Mouse (Mus musculus) liver, adult 2 months (tissue): Measurements from ENCODE around the gene Twistnb. TPM values are rescaled to one million over a fixed set of nuclear protein-coding genes. Genes with fewer than 3 reads are reported as not detected.

Experiments used
- DNase-seq: peaks from one replicate; pipeline ENCODE4 v3.0.0-alpha.2; 2011; ENCODE audit warnings: low read depth, low spot score; ENCODE audit errors: extremely low read depth
- H3K27ac ChIP-seq: fragments of 200-500 bp; replicated peaks from 2 replicates; pipeline ENCODE4 v1.5.1; 2012; ENCODE audit warnings: low read depth, mild to moderate bottlenecking, control low read depth, inconsistent platforms, low read length; ENCODE audit not compliant: insufficient read depth
- H3K27me3 ChIP-seq: fragments of 200-500 bp; 2 replicates; pipeline ENCODE4 v1.6.1; 2012; ENCODE audit warnings: mild to moderate bottlenecking, moderate library complexity, low read length, inconsistent platforms; ENCODE audit not compliant: control insufficient read depth, insufficient read depth
- H3K36me3 ChIP-seq: fragments of 200-500 bp; 2 replicates; pipeline ENCODE4 v1.6.1; 2012; ENCODE audit warnings: low read length, inconsistent platforms; ENCODE audit not compliant: control insufficient read depth, insufficient read depth
- H3K4me1 ChIP-seq: fragments of 200-500 bp; 2 replicates; pipeline ENCODE4 v1.6.1; 2011; ENCODE audit warnings: low read length; ENCODE audit not compliant: control insufficient read depth, insufficient read depth
- H3K4me3 ChIP-seq: fragments of 200-500 bp; 2 replicates; pipeline ENCODE4 v1.5.1; 2011; ENCODE audit warnings: low read depth, mild to moderate bottlenecking, control low read depth, low read length, moderate library complexity; ENCODE audit not compliant: insufficient read depth
- H3K79me2 ChIP-seq: fragments of 200-500 bp; 2 replicates; pipeline ENCODE4 v1.6.1; 2012; ENCODE audit warnings: inconsistent platforms, mild to moderate bottlenecking, low read length, moderate library complexity; ENCODE audit not compliant: control insufficient read depth, insufficient read depth
- H3K9ac ChIP-seq: fragments of 200-500 bp; 2 replicates; pipeline ENCODE4 v1.6.1; 2012; ENCODE audit warnings: low read depth, mild to moderate bottlenecking, control low read depth, inconsistent platforms, low read length
- CTCF ChIP-seq: fragments of 200-500 bp; IDR thresholded peaks from 2 replicates; pipeline ENCODE4 v1.5.1; 2011; ENCODE audit warnings: low read depth, low read length, control low read depth
- POLR2A ChIP-seq: fragments of 200-500 bp; IDR thresholded peaks from 2 replicates; pipeline ENCODE4 v1.6.1; 2011; ENCODE audit warnings: low read length, control low read depth; ENCODE audit not compliant: insufficient read depth; ENCODE audit errors: extremely low read depth
- whole genome bisulfite sequencing: fragments of 180-500 bp; shearing (Covaris S2); methylation state at CpG from one replicate; pipeline ENCODE4 v1.1.7; 2018; 5-methylcytosine and 5-hydroxymethylcytosine counted together
- polyA plus RNA-seq: library from polyadenylated mRNA; depleted of rRNA; stranded (reverse); fragments of >200 nt; gene quantifications from 2 replicates; pipeline ENCODE4 v1.2.3, GENCODE M21; 2012; rRNA removed
- total RNA-seq: library from RNA; depleted of rRNA; stranded (reverse); fragments of >200 nt; gene quantifications from 2 replicates; pipeline ENCODE4 v1.2.3, GENCODE M21; 2014; rRNA removed

The Twistnb gene
- total RNA-seq (8.3 and 11.7 TPM in 2 replicates), polyA plus RNA-seq (23.8 and 25.9 TPM in 2 replicates)

DNA sequence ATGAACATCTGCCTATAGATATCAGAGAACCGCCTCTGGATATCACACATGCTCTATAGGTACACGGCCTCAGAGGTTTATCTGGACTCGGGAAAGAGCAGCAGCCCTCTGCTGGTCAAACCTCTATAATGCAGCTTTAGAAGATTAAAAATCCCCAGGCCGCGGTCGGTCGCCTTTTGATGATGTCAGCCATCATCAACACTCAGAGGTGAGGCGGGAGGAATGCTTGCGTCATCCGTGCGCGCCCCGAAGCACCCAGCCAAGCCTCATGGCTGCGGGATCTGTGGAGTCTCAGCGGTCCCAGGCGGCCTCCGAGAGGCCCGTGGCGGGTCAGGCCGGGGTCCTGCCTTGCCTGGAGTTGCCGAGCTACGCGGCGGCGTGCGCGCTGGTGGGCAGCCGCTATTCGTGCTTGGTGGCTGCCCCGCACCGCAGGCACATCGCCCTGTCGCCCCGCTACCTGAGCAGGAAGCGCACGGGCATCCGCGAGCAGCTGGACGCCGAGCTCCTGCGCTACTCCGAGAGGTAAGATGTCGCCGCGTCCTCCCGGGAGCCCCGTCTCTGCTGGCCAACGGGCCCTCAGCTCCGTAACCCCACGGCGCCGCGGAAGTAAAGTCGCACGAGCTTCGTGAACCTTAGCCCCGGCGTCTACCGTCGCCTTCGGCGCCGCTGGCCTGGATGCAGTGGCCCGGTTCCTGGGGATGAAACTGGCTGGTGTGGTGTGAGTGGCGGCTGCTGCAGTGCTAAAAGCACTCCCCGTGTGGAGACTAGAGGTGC lies at the start of gene Twistnb:
Gene Twistnb (plus strand): TSS at position 249 of the 774 bp plus-strand sequence.
- WGBS: under 1% methylated on average over 66 of the region's 66 CpGs
- Histone ChIP-seq H3K36me3 (peaks cover 7% of the 10 kb centered on the region; the same call in 1 of the 2 replicates), H3K27me3 (no peaks in the 10 kb centered on the region), H3K4me1 (peaks cover 13% of the 10 kb centered on the region), H3K79me2 (peaks cover 8% of the 10 kb centered on the region; the same call in 1 of the 2 replicates), H3K27ac (peak within 1 kb of the TSS; percentile 65), H3K4me3 (peak within 1 kb of the TSS; percentile 69), H3K9ac (peak within 1 kb of the TSS; percentile 80)
- peak; percentile 83 for DNase-seq
- peak; percentile 56; the same call in 1 of the 2 replicates for TF ChIP-seq POLR2A
- peak; percentile 52 for TF ChIP-seq CTCF

DNA sequence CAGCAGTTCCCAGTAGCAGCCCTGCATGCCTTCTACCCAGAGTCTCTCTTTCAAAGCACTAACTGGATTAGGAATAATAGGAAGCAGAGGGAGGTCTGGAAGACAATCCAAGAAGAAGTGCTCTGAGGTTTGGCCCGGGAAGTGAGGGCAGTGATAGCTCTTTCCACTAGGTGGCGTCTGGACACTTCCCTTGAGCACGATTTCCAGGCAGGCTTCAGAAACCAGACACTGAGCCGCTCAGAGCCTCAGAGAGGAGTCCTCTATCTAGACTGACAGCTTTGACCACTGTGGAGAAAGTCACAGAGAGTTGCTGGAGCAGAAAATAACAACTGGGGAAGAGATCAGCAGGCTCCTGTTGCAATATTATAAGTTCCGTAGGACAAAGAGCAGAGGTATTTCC lies 40.6 kb upstream of the Twistnb start:
- no peak overlapping the region for H3K27ac ChIP-seq
- no peak for TF ChIP-seq POLR2A
- TF ChIP-seq CTCF: peak; percentile 91
- H3K4me3 ChIP-seq: no peak overlapping the region
- 14% methylated on average over 5 of the region's 5 CpGs for WGBS
- no peaks in the 10 kb centered on the region for H3K79me2 ChIP-seq
- peak; percentile 47 for DNase-seq
- no peak overlapping the region for H3K9ac ChIP-seq
- H3K36me3 ChIP-seq: no peaks in the 10 kb centered on the region
- no peaks in the 10 kb centered on the region for H3K27me3 ChIP-seq
- H3K4me1 ChIP-seq: no peaks in the 10 kb centered on the region

DNA sequence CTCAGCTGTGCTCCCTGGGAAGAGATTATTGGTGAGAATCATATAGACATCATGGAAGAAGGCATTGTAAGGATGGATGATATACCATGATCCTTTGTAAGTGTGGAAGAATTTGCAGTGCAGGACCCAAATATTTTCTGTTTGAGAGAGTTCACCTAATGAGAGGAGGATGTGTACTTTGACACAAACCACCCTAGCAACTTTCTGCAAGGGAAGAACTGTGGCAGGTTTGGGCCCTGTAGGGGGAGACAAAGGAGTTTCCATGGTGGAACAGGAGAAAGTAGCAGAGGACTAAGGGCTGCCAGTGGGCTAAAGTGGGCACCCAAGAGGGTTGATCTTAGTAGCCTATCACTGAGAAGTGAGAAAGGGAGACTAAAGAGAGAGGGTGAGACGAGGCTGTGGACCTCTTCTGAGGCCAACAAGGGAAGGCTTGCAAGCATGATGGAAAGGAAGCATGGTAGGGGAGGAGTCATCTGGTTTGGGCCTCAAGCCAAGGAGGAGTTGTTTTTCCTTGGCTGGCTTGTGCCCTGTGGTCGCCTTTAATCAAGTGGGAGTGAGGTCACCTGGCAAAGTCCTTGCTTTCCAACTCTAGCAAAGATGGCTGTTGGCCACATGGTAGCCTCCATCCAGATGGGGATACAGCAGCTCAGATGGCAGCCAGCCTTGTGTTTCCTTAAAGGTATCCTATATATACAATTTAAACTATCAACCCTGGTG lies 38.4 kb upstream of the Twistnb start:
- H3K9ac ChIP-seq: no peak overlapping the region
- H3K79me2 ChIP-seq: no peaks in the 10 kb centered on the region
- H3K36me3 ChIP-seq: no peaks in the 10 kb centered on the region
- H3K4me3 ChIP-seq: no peak overlapping the region
- H3K27ac ChIP-seq: no peak overlapping the region
- DNase-seq: no peak
- no peaks in the 10 kb centered on the region for H3K4me1 ChIP-seq
- 41% methylated on average over 2 of the region's 2 CpGs for WGBS
- H3K27me3 ChIP-seq: 0 out of 2 replicates have a peak, but pooled peaks cover 2% of the 10 kb centered on the region
- no peak for TF ChIP-seq CTCF
- TF ChIP-seq POLR2A: no peak

DNA sequence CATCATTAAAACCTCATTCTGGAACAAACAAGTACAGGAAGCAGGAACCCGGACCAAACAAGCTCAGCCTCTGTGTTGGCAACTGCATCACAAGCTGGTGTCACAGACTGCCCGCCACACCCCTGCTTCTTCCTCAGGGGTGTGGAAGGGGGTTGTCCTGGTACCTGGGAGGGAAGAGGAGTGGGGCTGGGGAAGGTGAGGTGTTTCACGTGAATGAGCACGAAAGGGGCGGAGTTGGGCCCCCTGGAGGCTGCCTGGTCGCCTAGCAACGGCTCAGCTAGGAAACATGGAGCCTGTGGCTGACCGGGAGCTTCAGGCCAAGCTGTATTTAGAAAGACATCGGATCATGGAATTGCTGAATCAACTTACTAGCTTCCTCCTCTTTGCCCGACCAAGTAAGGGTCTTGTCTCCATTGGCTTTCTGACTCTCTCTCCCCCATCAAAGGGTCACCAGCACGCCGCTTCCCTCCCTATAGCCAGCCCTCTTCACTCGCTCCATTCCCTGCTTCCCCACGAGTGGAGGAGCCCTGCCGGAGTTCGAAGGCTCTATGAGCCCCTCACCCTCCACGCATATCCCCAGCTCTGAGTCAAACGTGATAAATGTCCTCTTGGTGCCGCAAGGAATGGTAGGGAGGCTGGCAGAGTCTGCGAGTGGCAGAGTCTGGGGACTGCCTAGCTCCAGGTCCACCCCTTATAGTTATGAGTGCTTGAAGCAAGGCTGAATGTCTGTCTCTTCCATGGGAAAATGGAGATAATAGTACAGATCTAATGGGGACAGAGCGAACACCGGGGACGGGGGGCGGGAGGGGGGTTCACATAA lies 34.4 kb upstream of the Twistnb start, which contains the start of gene Efcab10:
Gene Efcab10 (plus strand): TSS at position 51 of the 820 bp plus-strand sequence.
- no peak within 1 kb of the TSS for H3K9ac ChIP-seq

DNA sequence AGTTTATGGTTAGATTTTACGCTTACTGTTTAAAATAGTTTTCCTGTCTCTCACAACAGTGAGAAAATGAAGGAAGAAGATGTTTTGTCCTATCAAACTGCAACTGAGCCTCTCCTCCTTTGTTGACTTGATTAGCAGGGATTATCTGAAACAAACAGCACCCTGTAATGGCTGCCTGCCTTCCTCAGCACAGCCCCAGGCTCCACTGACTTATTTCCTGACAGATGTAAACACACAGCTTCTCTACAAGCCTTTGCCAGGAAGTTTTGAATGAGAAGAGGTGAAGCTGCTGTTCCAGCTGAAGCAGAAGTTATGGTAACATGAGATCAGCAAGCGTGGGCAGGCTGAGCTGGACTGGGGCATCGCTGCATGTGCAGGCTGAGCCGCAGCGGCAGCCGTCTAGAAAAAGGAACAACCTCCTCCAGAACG lies 26.2 kb upstream of the Twistnb start:
- Histone ChIP-seq H3K27me3 (no peaks in the 10 kb centered on the region; the same call in 1 of the 2 replicates), H3K36me3 (no peaks in the 10 kb centered on the region), H3K9ac (no peak overlapping the region), H3K4me1 (no peaks in the 10 kb centered on the region), H3K27ac (no peak overlapping the region), H3K4me3 (no peak overlapping the region), H3K79me2 (no peaks in the 10 kb centered on the region)
- TF ChIP-seq POLR2A: no peak
- no peak for TF ChIP-seq CTCF
- WGBS: 55% methylated on average over 7 of the region's 7 CpGs
- no peak for DNase-seq

More for the DNA sequence above, 34.4 kb upstream of the Twistnb start, which contains the start of gene Efcab10:
- no peak for DNase-seq
- 0 out of 2 replicates have a peak, but pooled peaks cover 2% of the 10 kb centered on the region for H3K27me3 ChIP-seq
- no peaks in the 10 kb centered on the region for H3K36me3 ChIP-seq
- WGBS: 25% methylated on average over 24 of the region's 24 CpGs
- TF ChIP-seq POLR2A: no peak
- no peak for TF ChIP-seq CTCF
- H3K4me3 ChIP-seq: no peak within 1 kb of the TSS
- H3K27ac ChIP-seq: no peak within 1 kb of the TSS
- H3K4me1 ChIP-seq: no peaks in the 10 kb centered on the region
- H3K79me2 ChIP-seq: no peaks in the 10 kb centered on the region
